Mouse (Mus musculus) thymus, adult 2 months (tissue): ENCODE measurements around the gene Lonrf2.

Source experiments
- CTCF ChIP-seq: fragments of 200-500 bp; IDR thresholded peaks from 2 replicates; pipeline ENCODE4 v1.5.1; 2012; ENCODE audit warnings: mild to moderate bottlenecking, control low read depth, low read length, moderate library complexity, borderline replicate concordance; ENCODE audit not compliant: control insufficient read depth, poor library complexity, insufficient read depth; ENCODE audit errors: extremely low read depth
- POLR2A ChIP-seq: fragments of 200-500 bp; IDR thresholded peaks from 2 replicates; pipeline ENCODE4 v1.6.1; 2012; ENCODE audit warnings: mild to moderate bottlenecking, low read length, control low read depth, moderate library complexity; ENCODE audit not compliant: control insufficient read depth, poor library complexity, insufficient read depth; ENCODE audit errors: extremely low read depth

- TF ChIP-seq CTCF = no peak
- TF ChIP-seq POLR2A = no peak
Observed at GRCm38 (mm10) chr1:38866242-38866641, 29.7 kb upstream of the Lonrf2 start.
